Mouse (Mus musculus) layer of hippocampus, postnatal 36 days (tissue): Measurements from ENCODE around the gene Padi6. TPM values are rescaled to one million over a fixed set of nuclear protein-coding genes. Genes with fewer than 3 reads are reported as not detected.

Experiments used
- DNase-seq, 2 experiments: peaks; one replicate each; pipeline ENCODE4 v3.0.0; 2022
- total RNA-seq, 2 experiments: library from RNA; stranded (reverse); gene quantifications; 2 replicates each; pipeline ENCODE4 v1.2.3; 2021

Gene Padi6
- total RNA-seq, 2 experiments from 2014 or later: not detected

GRCm38 (mm10) chr4:140747978-140748377 lies 5.5 kb upstream of the Padi6 start:
- no peak for DNase-seq

GRCm38 (mm10) chr4:140744654-140745053 lies 2.2 kb upstream of the Padi6 start:
- DNase-seq: peak; percentile 30 to 50

GRCm38 (mm10) chr4:140743086-140743485 lies 643 bp upstream of the Padi6 start:
- DNase-seq: no peak

- no peak for DNase-seq
Observed at GRCm38 (mm10) chr4:140741401-140741800, 1.0 kb downstream of the Padi6 start.

- no peak for DNase-seq
Observed at GRCm38 (mm10) chr4:140740655-140741054, 1.8 kb downstream of the Padi6 start.

- DNase-seq: no peak
Observed at GRCm38 (mm10) chr4:140732871-140733270, 9.6 kb downstream of the Padi6 start.

- no peak for DNase-seq
Observed at GRCm38 (mm10) chr4:140731654-140732053, 10.8 kb downstream of the Padi6 start.

- no peak for DNase-seq
Observed at GRCm38 (mm10) chr4:140726907-140727306, 15.5 kb downstream of the Padi6 start.

GRCm38 (mm10) chr4:140724739-140725138 lies 17.7 kb downstream of the Padi6 start:
- peak; percentile 42 to 54 for DNase-seq

- DNase-seq: no peak
Observed at GRCm38 (mm10) chr4:140723801-140724200, 18.6 kb downstream of the Padi6 start.

- no peak for DNase-seq
Observed at GRCm38 (mm10) chr4:140723192-140723591, 19.3 kb downstream of the Padi6 start.

GRCm38 (mm10) chr4:140722710-140723109 lies 19.7 kb downstream of the Padi6 start:
- no peak for DNase-seq

GRCm38 (mm10) chr4:140721968-140722490 lies 20.4 kb downstream of the Padi6 start:
- DNase-seq: no peak

GRCm38 (mm10) chr4:140720091-140720490 lies 22.4 kb downstream of the Padi6 start:
- DNase-seq: no peak

- DNase-seq: no peak
Observed at GRCm38 (mm10) chr4:140718436-140718835, 24.0 kb downstream of the Padi6 start.

GRCm38 (mm10) chr4:140716994-140717393 lies 25.4 kb downstream of the Padi6 start:
- DNase-seq: no peak

GRCm38 (mm10) chr4:140714586-140714985 lies 27.9 kb downstream of the Padi6 start:
- no peak for DNase-seq

- DNase-seq: peak; percentile 95
Observed at GRCm38 (mm10) chr4:140713480-140714365, 28.7 kb downstream of the Padi6 start.

GRCm38 (mm10) chr4:140711360-140711759 lies 31.1 kb downstream of the Padi6 start:
- no peak for DNase-seq

- DNase-seq: no peak
Observed at GRCm38 (mm10) chr4:140710781-140711180, 31.7 kb downstream of the Padi6 start.

- DNase-seq: no peak
Observed at GRCm38 (mm10) chr4:140709617-140710016, 32.8 kb downstream of the Padi6 start.

GRCm38 (mm10) chr4:140709111-140709510 lies 33.3 kb downstream of the Padi6 start:
- DNase-seq: no peak

GRCm38 (mm10) chr4:140708297-140708927 lies 34.0 kb downstream of the Padi6 start:
- DNase-seq: no peak

GRCm38 (mm10) chr4:140707615-140708014 lies 34.8 kb downstream of the Padi6 start:
- DNase-seq: no peak
